11 mouse cellular contexts compared by ENCODE assay signal in genomic region chr2:62341061-62341733, GRCm38 (mm10).
DNase-seq lines count a peak whose midpoint lies in the region; ATAC-seq and TF ChIP-seq lines count a peak whose summit lies in the region.
"Had no signal": no experiment of that assay in that cellular context is flagged by ENCODE, and none has a peak within 500 bp of the region (broad histone marks: within the 10 kb centered on the region; RNA-seq: fewer than 3 reads in every experiment).

No protein-coding gene starts in this region.

- H3K9me3 ChIP-seq in forebrain, embryonic 14.5 days (replicated peaks; ENCODE audit: control insufficient read depth, low read length), result no peaks in the 10 kb centered on the region
- H3K9me3 ChIP-seq in hindbrain, postnatal 0 days (ENCODE audit: low read length), result no peaks in the 10 kb centered on the region
- no peaks in the 10 kb centered on the region for H3K9me3 ChIP-seq in neural tube, embryonic 15.5 days (replicated peaks)
- H3K9me3 ChIP-seq: kidney, embryonic 15.5 days; limb, embryonic 13.5 days had no signal

- H3K9ac ChIP-seq in forebrain, embryonic 14.5 days (ENCODE audit: low read length), result peak overlapping the region; percentile 7; the same call in 1 of the 2 replicates
- H3K9ac ChIP-seq in hindbrain, postnatal 0 days (replicated peaks; ENCODE audit: low read length), result no peak overlapping the region
- no peak overlapping the region for H3K9ac ChIP-seq in neural tube, embryonic 15.5 days (replicated peaks)
- H3K9ac ChIP-seq: kidney, embryonic 15.5 days; limb, embryonic 13.5 days had no signal

- ATAC-seq in forebrain, embryonic 14.5 days, result no peak; the same call in 1 of the 2 replicates
- ATAC-seq in hindbrain, postnatal 0 days, result no peak
- ATAC-seq in neural tube, embryonic 15.5 days (ENCODE audit: low FRiP score), result no peak

- TF ChIP-seq CTCF in layer of hippocampus, adult 2 months (conservative IDR thresholded peaks at IDR 0.05), result no peak
- TF ChIP-seq CTCF in hindbrain, postnatal 0 days (IDR thresholded peaks at IDR 0.05; ENCODE audit: low read depth), result no peak

- peak overlapping the region; percentile 34; the same call in 1 of the 2 replicates for H3K4me3 ChIP-seq in layer of hippocampus, adult 2 months
- H3K4me3 ChIP-seq in forebrain, embryonic 14.5 days (ENCODE audit: low read depth, low read length), result no peak overlapping the region; the same call in 1 of the 2 replicates
- H3K4me3 ChIP-seq in hindbrain, postnatal 0 days (ENCODE audit: low read length), result no peak overlapping the region
- no peak overlapping the region for H3K4me3 ChIP-seq in neural tube, embryonic 15.5 days (replicated peaks)
- H3K4me3 ChIP-seq: kidney, embryonic 15.5 days; limb, embryonic 13.5 days had no signal

- 76% methylated on average over 3 of the region's 3 CpGs for WGBS in forebrain, embryonic 14.5 days
- 66% methylated on average over 3 of the region's 3 CpGs for WGBS in hindbrain, postnatal 0 days
- 80% methylated on average over 3 of the region's 3 CpGs for WGBS in neural tube, embryonic 15.5 days

- peak overlapping the region; percentile 66 for H3K27ac ChIP-seq in layer of hippocampus, adult 2 months
- peak overlapping the region; percentile 62 for H3K27ac ChIP-seq in forebrain, embryonic 14.5 days (ENCODE audit: low read depth, low read length)
- no peak overlapping the region for H3K27ac ChIP-seq in hindbrain, postnatal 0 days
- no peak overlapping the region for H3K27ac ChIP-seq in neural tube, embryonic 15.5 days (replicated peaks)
- H3K27ac ChIP-seq: kidney, embryonic 15.5 days; limb, embryonic 13.5 days had no signal

- H3K4me2 ChIP-seq in forebrain, embryonic 14.5 days (ENCODE audit: low read length), result peak overlapping the region; percentile 42
- H3K4me2 ChIP-seq in hindbrain, postnatal 0 days (ENCODE audit: low read depth, low read length), result peak overlapping the region; percentile 38
- peak overlapping the region; percentile 41 for H3K4me2 ChIP-seq in neural tube, embryonic 15.5 days
- H3K4me2 ChIP-seq: kidney, embryonic 15.5 days; limb, embryonic 13.5 days had no signal

- no peaks in the 10 kb centered on the region for H3K27me3 ChIP-seq in forebrain, embryonic 14.5 days (replicated peaks; ENCODE audit: control insufficient read depth, insufficient read depth, low read length)
- H3K27me3 ChIP-seq in hindbrain, postnatal 0 days (ENCODE audit: insufficient read depth, low read length), result no peaks in the 10 kb centered on the region
- no peaks in the 10 kb centered on the region for H3K27me3 ChIP-seq in neural tube, embryonic 15.5 days (replicated peaks)
- H3K27me3 ChIP-seq: kidney, embryonic 15.5 days had no signal

- no peak for DNase-seq in layer of hippocampus, adult 2 months (ENCODE audit: low spot score in 2 of 2)
- no peak for DNase-seq in layer of hippocampus, postnatal 36 days
- DNase-seq in forebrain, embryonic 14.5 days (ENCODE audit: low spot score), result no peak
- DNase-seq in hindbrain, postnatal 0 days (ENCODE audit: low spot score), result no peak
- DNase-seq in retina, embryonic 14.5 days (ENCODE audit: low spot score), result no peak
- DNase-seq in layer of hippocampus, postnatal 10 days (ENCODE audit: low spot score in 2 of 2), result no peak
- DNase-seq: lung, adult 2 months; thymus, postnatal 25 days had no signal

- H3K36me3 ChIP-seq in forebrain, embryonic 14.5 days (ENCODE audit: control insufficient read depth, insufficient read depth, low read length), result no peaks in the 10 kb centered on the region
- H3K36me3 ChIP-seq in hindbrain, postnatal 0 days (ENCODE audit: insufficient read depth, low read length), result no peaks in the 10 kb centered on the region
- no peaks in the 10 kb centered on the region for H3K36me3 ChIP-seq in neural tube, embryonic 15.5 days
- H3K36me3 ChIP-seq: limb, embryonic 13.5 days had no signal

- peaks cover 6% of the 10 kb centered on the region for H3K4me1 ChIP-seq in forebrain, embryonic 14.5 days (ENCODE audit: control insufficient read depth, insufficient read depth, low read length)
- no peaks in the 10 kb centered on the region; the same call in 1 of the 2 replicates for H3K4me1 ChIP-seq in hindbrain, postnatal 0 days (ENCODE audit: insufficient read depth, low read length)
- H3K4me1 ChIP-seq in neural tube, embryonic 15.5 days, result 0 out of 2 replicates have a peak, but pooled peaks cover 5% of the 10 kb centered on the region
- H3K4me1 ChIP-seq: kidney, embryonic 15.5 days; limb, embryonic 13.5 days had no signal

Comparison
In these comparisons a context has a peak if more than half of its experiments do, and no peak if none do; other contexts are left out.
1. H3K27ac ChIP-seq: peak in layer of hippocampus, adult 2 months (single experiment) and forebrain, embryonic 14.5 days (single experiment); none in hindbrain, postnatal 0 days (single experiment) and neural tube, embryonic 15.5 days (single experiment).
2. Peak in every context shown above with its lines, with median percentiles within 50 percentile points of each other: H3K4me2 ChIP-seq.